Mouse (Mus musculus): Measurements from ENCODE around the gene Slc22a14. TPM values are rescaled to one million over a fixed set of nuclear protein-coding genes. Genes with fewer than 3 reads are reported as not detected.
"Not testable (repeated sequence)": the region's sequence is repeated elsewhere in the genome, so short reads cannot be mapped to it uniquely, and the experiment has no call there.

Gene Slc22a14
- polyA plus RNA-seq, 1 experiment from 2014 or later, result 0.09 TPM

DNA sequence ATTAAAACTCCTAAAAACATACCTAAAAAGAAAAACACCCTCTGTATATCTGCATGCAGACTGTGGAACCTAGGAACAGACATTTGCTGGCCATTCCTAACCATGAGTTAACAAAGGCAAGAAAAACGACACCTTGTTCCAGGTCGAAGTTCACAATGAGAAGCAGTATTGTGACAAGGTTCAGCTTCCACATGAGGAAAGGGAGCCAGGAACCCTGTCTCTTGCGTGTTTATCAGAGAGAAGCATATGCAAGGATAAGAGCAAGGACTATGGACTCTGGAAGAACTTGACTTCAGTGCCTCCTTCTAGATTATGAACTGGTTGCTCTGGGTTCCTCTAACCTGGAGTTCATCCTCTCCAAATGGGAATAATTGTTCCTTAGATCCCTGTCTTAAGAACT lies 121.4 kb downstream of the Slc22a14 start:
- no peak overlapping the region for H3K4me3 ChIP-seq
- no peaks in the 10 kb centered on the region for H3K9me3 ChIP-seq
- WGBS, result 89% methylated on average over 3 of the region's 3 CpGs
- no peak for ATAC-seq (ENCODE audit: low FRiP score, low read depth)
- H3K36me3 ChIP-seq, result peaks cover 60% of the 10 kb centered on the region
- no peaks in the 10 kb centered on the region for H3K27me3 ChIP-seq
- no peak overlapping the region for H3K4me2 ChIP-seq (replicated peaks)
- H3K4me1 ChIP-seq, result no peaks in the 10 kb centered on the region
- no peak overlapping the region for H3K9ac ChIP-seq
- H3K27ac ChIP-seq, result no peak overlapping the region

- no peak for ATAC-seq (ENCODE audit: low FRiP score, low read depth)
- Histone ChIP-seq H3K9me3 (no peaks in the 10 kb centered on the region), H3K27me3 (no peaks in the 10 kb centered on the region), H3K9ac (no peak overlapping the region), H3K27ac (no peak overlapping the region), H3K4me2 (replicated peaks) (no peak overlapping the region), H3K4me3 (no peak overlapping the region), H3K36me3 (peaks cover 56% of the 10 kb centered on the region), H3K4me1 (no peaks in the 10 kb centered on the region)
- WGBS, result 66% methylated on average over 11 of the region's 11 CpGs
These were observed 124.0 kb downstream of the Slc22a14 start for GRCm38 (mm10) chr9:119241169-119241865.

- WGBS, result 88% methylated on average over 10 of the region's 10 CpGs
- ATAC-seq (ENCODE audit: low FRiP score, low read depth), result no peak
- Histone ChIP-seq H3K36me3 (peaks cover 50% of the 10 kb centered on the region), H3K9ac (no peak overlapping the region), H3K27ac (no peak overlapping the region), H3K4me3 (no peak overlapping the region), H3K9me3 (no peaks in the 10 kb centered on the region), H3K4me1 (no peaks in the 10 kb centered on the region), H3K27me3 (no peaks in the 10 kb centered on the region), H3K4me2 (replicated peaks) (no peak overlapping the region)
These were observed 124.9 kb downstream of the Slc22a14 start for GRCm38 (mm10) chr9:119240286-119240997.

GRCm38 (mm10) chr9:119239274-119239673 lies 126.1 kb downstream of the Slc22a14 start:
- no peak overlapping the region for H3K4me2 ChIP-seq (replicated peaks)
- no peak overlapping the region for H3K4me3 ChIP-seq
- no peak for ATAC-seq (ENCODE audit: low FRiP score, low read depth)
- no peaks in the 10 kb centered on the region for H3K9me3 ChIP-seq
- no peak overlapping the region for H3K27ac ChIP-seq
- 93% methylated on average over 3 of the region's 3 CpGs for WGBS
- no peak overlapping the region for H3K9ac ChIP-seq
- H3K4me1 ChIP-seq, result no peaks in the 10 kb centered on the region
- peaks cover 45% of the 10 kb centered on the region for H3K36me3 ChIP-seq
- no peaks in the 10 kb centered on the region for H3K27me3 ChIP-seq

- H3K9me3 ChIP-seq, result no peaks in the 10 kb centered on the region
- no peak overlapping the region for H3K4me2 ChIP-seq (replicated peaks)
- H3K36me3 ChIP-seq, result peaks cover 41% of the 10 kb centered on the region
- no peak overlapping the region for H3K27ac ChIP-seq
- H3K4me1 ChIP-seq, result no peaks in the 10 kb centered on the region
- 89% methylated on average over 4 of the region's 4 CpGs for WGBS
- ATAC-seq (ENCODE audit: low FRiP score, low read depth), result no peak
- H3K27me3 ChIP-seq, result no peaks in the 10 kb centered on the region
- no peak overlapping the region for H3K4me3 ChIP-seq
- H3K9ac ChIP-seq, result no peak overlapping the region
These were observed 126.6 kb downstream of the Slc22a14 start for GRCm38 (mm10) chr9:119238796-119239195.

DNA sequence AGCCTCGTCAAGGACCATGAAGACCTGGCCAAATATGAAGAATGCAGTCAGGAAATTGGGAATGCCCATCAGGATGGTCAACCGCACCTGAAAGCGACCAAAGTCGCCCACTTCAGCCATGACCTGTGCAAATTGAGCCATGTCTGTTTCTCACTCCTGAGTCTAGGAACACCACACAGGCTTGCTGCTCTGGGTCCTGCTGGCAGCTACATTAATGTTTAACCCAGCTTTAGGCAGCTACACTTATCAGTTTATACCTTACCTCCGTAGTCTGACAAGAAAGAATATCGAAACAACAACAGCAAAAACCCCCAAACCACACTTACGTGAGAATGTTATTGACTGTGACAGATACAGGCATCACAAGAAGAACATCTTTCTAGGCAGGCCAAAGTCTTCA lies 133.8 kb downstream of the Slc22a14 start:
- WGBS, result 95% methylated on average over 7 of the region's 7 CpGs
- Histone ChIP-seq H3K4me1 (no peaks in the 10 kb centered on the region), H3K27me3 (no peaks in the 10 kb centered on the region), H3K27ac (no peak overlapping the region), H3K9ac (no peak overlapping the region), H3K4me2 (replicated peaks) (no peak overlapping the region), H3K9me3 (no peaks in the 10 kb centered on the region), H3K4me3 (no peak overlapping the region), H3K36me3 (no peaks in the 10 kb centered on the region)
- ATAC-seq (ENCODE audit: low FRiP score, low read depth), result no peak

DNA sequence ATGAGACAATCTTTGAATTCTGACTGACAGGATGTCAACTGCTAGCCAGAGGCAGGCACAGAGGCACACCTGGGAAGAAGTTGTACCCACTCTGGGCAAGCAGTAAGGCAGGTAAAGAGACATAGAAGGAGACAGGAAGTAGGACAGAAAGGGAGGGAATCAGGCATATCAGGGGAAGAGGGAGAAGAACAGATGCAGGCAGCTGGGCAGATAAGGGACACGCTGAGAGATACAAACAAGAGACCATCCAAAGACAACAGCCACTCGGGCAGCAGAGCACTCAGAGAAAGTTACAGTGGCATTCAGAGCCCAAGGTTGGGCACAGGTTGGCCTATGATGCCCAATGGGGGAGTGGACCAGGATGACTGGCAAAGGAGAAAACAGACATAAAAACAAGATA lies 134.5 kb downstream of the Slc22a14 start:
- H3K27me3 ChIP-seq, result no peaks in the 10 kb centered on the region
- H3K27ac ChIP-seq, result no peak overlapping the region
- no peak for ATAC-seq (ENCODE audit: low FRiP score, low read depth)
- no peaks in the 10 kb centered on the region for H3K9me3 ChIP-seq
- 94% methylated on average over 2 of the region's 2 CpGs for WGBS
- H3K4me2 ChIP-seq (replicated peaks), result no peak overlapping the region
- no peak overlapping the region for H3K4me3 ChIP-seq
- no peaks in the 10 kb centered on the region for H3K4me1 ChIP-seq
- H3K9ac ChIP-seq, result no peak overlapping the region
- H3K36me3 ChIP-seq, result peaks cover 3% of the 10 kb centered on the region; the same call in 1 of the 2 replicates

GRCm38 (mm10) chr9:119220249-119220648 lies 145.1 kb downstream of the Slc22a14 start:
- no peaks in the 10 kb centered on the region for H3K4me1 ChIP-seq
- H3K36me3 ChIP-seq, result peaks cover 11% of the 10 kb centered on the region
- peaks cover 8% of the 10 kb centered on the region for H3K9me3 ChIP-seq
- 87% methylated on average over 4 of the region's 4 CpGs for WGBS
- no peaks in the 10 kb centered on the region for H3K27me3 ChIP-seq
- no peak overlapping the region for H3K4me3 ChIP-seq
- H3K27ac ChIP-seq, result no peak overlapping the region
- no peak for ATAC-seq (ENCODE audit: low FRiP score, low read depth)
- no peak overlapping the region for H3K4me2 ChIP-seq (replicated peaks)
- H3K9ac ChIP-seq, result no peak overlapping the region

GRCm38 (mm10) chr9:119219667-119220066 lies 145.7 kb downstream of the Slc22a14 start:
- Histone ChIP-seq H3K4me1 (no peaks in the 10 kb centered on the region), H3K9ac (no peak overlapping the region), H3K27ac (no peak overlapping the region), H3K4me3 (no peak overlapping the region), H3K9me3 (peaks cover 8% of the 10 kb centered on the region; the same call in 1 of the 2 replicates), H3K36me3 (peaks cover 8% of the 10 kb centered on the region), H3K27me3 (no peaks in the 10 kb centered on the region), H3K4me2 (replicated peaks) (no peak overlapping the region)
- WGBS, result 89% methylated on average over 2 of the region's 2 CpGs
- ATAC-seq (ENCODE audit: low FRiP score, low read depth), result no peak

DNA sequence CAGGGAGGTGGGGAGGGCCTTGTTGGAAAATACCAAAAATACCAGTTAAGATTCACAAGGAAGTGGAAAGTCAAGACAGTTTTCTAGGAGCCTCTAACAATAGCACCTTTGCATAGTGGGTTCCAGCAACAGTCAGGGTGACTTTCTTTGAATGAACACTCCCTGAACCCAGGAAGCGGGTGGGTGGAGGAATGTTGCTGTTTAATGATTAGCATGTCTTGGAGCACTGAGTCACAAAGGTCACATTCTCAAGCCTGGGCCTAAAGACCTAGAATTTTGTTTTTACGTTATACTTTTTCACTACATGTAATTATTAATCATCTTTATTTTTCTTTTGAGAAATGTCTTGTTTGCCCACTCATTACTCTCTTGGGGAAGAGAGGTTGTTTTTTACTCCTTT lies 150.0 kb downstream of the Slc22a14 start:
- not testable (repeated sequence) for H3K9me3 ChIP-seq; H3K27me3 ChIP-seq; H3K9ac ChIP-seq; H3K27ac ChIP-seq; H3K36me3 ChIP-seq; H3K4me2 ChIP-seq (replicated peaks); H3K4me1 ChIP-seq; ATAC-seq (ENCODE audit: low FRiP score, low read depth); H3K4me3 ChIP-seq
- WGBS, result 94% methylated on average over 2 of the region's 2 CpGs

GRCm38 (mm10) chr9:119214601-119215000 lies 150.8 kb downstream of the Slc22a14 start:
- 87% methylated on average over 6 of the region's 6 CpGs for WGBS
- no peak for ATAC-seq (ENCODE audit: low FRiP score, low read depth)
- Histone ChIP-seq H3K9ac (no peak overlapping the region), H3K27me3 (no peaks in the 10 kb centered on the region), H3K27ac (no peak overlapping the region), H3K4me1 (no peaks in the 10 kb centered on the region), H3K4me2 (replicated peaks) (no peak overlapping the region), H3K4me3 (no peak overlapping the region), H3K9me3 (peaks cover 8% of the 10 kb centered on the region), H3K36me3 (no peaks in the 10 kb centered on the region; the same call in 1 of the 2 replicates)

- WGBS, result 77% methylated on average over 8 of the region's 8 CpGs
- Histone ChIP-seq H3K4me2 (replicated peaks) (no peak overlapping the region), H3K9me3 (peaks cover 8% of the 10 kb centered on the region), H3K4me1 (no peaks in the 10 kb centered on the region), H3K27me3 (no peaks in the 10 kb centered on the region), H3K36me3 (no peaks in the 10 kb centered on the region), H3K9ac (no peak overlapping the region), H3K27ac (no peak overlapping the region), H3K4me3 (no peak overlapping the region)
- no peak for ATAC-seq (ENCODE audit: low FRiP score, low read depth)
These were observed 152.4 kb downstream of the Slc22a14 start for GRCm38 (mm10) chr9:119212996-119213395.

Data from limb, embryonic 13.5 days (tissue).